Mouse (Mus musculus) cerebellum, adult 9-10 months (tissue): ENCODE data around the gene Bola3.
"Not testable (repeated sequence)": the region's sequence is repeated elsewhere in the genome, so short reads cannot be mapped to it uniquely, and the experiment has no call there.

Experiments
- DNase-seq: peaks from one replicate; pipeline ENCODE4 v3.0.0; 2022

Bola3 gene

DNA sequence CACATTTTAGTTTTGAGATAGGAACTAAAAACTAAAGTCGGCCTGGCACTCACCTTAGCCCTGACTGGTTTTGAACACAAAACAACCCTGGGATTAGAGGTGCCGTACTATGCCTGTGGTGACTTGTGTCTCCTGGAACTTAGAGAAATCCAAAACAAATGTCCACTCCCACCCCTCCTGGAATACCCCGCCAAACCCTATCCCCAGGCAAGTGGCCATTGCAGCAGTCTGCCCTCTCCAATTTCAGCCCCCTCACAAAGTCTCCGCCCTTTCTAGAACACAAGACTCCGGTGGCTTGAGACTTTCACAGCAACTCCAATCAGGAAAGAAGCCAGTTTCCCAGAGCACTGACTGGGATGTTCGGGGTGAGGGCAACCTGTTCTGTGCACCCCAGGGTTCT, at the start of gene Bola3:
Gene Bola3 (plus strand): TSS at position 275 of the 400 bp plus-strand sequence.
- DNase-seq: no peak

DNA sequence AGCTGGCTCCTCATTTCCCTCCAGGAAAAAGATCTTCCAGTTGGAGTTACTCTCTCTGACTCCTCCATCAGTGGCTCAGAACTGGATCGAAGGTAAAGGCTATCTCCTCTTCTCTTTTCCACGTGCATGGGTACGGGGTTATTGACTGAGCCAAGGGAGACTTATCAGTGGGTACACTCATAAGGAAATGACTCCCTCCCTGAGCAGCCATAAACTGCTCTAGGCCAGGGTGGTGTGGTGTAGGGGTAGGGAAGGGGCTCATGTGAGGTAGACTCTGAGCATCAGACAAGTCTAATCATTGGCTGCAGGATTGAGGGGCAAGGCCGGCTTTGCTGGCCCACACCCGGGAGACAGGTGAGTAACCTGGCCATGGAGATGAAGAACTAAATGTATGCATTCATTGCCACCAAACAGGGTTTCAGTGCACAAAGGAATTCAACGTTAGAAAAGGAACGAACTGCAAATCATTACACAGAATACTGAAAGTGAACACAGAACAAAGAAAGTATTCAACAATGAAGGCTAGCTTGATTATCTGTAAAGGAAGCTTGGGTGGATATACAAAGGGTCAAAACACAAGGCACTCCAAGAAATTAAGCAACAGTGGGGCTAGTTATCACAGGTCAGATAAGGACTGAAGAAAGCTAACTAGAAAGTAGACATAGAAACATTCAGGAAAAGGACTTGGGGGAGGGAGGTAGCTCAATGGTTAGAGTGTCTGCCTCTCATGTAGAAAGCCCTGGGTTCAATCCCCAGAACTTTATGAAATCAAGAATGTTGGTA, 48.3 kb upstream of the Bola3 start:
- no peak for DNase-seq

DNA sequence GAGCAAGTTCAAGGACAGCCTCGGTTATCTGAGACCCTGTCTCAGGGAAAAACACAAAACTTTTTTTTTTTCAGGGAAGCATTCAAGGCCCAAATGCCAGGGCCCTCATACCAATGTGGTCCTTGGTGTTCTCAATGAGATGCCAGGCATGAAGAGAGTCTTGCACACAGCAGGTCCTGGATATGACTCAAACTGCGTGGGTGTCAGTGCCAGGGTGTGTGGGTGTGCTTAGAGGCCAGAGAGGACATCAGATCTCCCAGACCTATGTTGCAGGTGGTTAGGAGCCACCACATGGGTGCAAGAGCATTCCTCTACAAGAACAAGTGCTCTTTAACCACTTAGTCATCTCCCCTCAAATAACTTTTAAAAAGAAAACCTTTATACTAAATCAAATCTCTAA, 47.7 kb upstream of the Bola3 start:
- no peak for DNase-seq

DNA sequence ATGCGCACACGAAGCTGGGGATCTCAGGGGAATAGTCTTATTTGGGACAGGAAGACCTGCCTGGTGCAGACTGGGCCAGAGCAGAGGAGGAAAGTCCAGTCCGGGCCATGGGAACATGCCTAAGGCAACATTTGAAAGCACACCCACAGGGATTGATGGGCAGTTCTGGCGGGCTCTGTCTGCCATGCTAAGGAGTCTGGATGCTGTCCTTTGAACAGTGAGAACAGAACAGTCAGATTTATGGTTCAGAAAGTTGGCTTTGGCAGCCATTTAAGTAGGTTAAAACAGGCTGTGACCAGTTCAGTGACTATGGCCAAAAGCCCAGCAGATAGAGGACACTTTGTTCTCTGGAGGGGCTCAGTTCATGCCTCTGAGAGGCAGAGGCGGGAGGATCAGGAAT, 46.7 kb upstream of the Bola3 start:
- DNase-seq: no peak

DNA sequence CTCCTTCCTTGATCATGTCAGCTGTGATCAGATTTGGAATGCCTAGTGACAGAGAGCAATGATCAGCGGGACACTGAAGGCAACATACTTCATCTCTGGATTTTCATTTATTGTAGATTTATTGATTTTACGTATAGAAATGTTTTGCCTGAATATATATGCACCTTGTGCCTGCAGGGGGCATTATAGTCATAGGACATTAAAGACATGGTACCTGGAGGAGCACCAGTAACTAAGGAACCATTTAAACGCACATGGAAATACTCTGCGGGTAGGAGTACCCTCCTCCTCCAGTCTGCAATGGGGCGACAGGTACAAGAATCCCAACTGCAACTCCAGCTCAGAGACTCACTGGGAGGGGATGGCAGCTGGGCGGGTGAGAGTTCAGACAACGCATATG, 39.9 kb upstream of the Bola3 start:
- DNase-seq: no peak

DNA sequence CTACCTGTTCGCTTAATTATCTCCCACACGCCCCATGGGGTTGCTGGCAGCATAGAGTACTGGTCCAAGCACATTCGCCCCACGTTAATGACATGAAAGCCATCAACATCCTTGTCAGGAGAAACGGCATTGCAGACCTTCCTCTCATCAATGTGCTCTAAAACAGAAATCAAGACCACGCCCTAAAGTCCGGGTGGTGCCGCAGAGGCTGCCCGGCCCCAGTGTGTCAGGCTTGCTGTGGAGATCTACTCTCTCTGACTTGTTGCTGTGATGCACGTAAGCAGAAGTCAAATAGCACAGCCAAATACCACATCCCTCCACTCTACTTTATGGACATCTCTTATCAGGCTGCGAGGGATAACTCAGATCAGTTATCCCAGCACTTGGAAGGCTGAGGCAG, 37.7 kb upstream of the Bola3 start:
- DNase-seq: no peak

DNA sequence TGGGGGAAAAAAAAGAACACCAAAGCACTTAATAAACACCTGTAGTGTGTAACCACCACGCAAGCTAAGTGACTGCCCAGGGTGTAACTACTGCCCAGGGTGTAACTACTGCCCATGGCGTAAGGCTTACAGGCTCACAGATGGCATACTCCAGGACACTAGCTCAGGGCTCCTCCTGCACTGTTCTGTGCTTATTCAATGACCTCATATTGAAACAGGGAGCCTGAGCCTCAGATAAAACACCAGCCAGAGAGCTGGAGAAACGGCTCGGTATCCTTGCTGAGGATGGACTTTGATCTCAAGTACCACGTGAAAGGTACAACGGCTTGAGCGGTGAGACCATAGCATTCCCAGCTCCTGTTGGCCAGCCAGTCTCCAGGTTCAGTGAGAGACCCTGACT, 36.9 kb upstream of the Bola3 start:
- no peak for DNase-seq

DNA sequence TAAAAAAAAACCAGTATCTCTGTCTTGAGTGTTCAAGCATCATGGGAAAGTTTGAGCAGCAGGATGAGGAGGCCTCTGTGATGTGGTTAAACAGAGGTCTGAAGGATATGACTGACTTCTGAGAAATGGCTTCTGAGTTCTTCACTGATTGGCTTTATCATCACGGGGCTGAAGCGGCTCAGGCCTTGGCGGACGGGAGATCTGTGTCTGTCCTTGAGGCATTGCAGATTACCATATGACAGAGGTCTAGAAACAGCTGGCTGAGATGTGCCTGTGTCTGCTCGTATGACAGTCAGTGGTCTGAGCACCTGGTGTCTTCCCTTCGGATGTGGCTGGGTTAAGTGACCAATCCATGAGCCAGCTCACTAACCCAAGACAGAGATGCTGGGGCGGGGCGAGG, 36.4 kb upstream of the Bola3 start:
- DNase-seq: no peak

DNA sequence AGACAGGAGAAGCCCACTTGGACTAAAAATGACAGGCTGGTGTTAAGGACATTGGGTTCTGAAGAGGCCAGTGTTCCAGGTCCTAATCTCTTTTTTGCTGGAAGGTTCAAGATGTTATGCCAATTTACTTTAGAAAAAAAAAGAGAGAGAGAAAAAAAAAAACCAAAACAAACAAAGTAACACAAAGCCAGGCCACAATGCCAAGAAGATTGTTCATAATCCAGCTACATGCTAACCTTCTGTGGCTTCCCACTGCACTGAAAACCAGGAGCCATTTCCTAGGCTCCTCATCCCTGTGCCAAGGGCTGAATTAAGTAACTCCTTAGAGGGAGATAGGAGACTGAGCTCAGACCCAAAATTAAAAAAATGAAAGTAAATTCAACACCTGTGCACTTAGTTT, 33.7 kb upstream of the Bola3 start:
- no peak for DNase-seq

DNA sequence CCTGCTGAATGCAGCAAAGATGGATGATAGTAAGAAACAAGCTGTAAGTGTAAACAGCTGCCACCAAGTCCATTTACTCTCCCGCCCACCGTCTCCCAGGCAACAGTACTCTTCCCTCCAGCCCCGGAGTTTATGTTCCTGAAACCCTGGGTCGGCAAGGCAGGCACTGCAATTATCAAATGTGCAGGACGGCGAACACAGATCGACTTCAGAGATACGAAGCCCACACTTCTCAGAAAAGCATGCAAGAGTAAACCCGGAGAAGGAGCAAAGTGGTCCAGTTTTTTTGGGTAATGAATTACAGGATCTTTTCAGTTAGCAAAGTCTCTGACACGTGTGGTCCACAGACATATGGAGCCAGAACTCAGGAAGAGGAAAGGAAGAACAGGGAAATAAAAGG, 32.9 kb upstream of the Bola3 start:
- no peak for DNase-seq

DNA sequence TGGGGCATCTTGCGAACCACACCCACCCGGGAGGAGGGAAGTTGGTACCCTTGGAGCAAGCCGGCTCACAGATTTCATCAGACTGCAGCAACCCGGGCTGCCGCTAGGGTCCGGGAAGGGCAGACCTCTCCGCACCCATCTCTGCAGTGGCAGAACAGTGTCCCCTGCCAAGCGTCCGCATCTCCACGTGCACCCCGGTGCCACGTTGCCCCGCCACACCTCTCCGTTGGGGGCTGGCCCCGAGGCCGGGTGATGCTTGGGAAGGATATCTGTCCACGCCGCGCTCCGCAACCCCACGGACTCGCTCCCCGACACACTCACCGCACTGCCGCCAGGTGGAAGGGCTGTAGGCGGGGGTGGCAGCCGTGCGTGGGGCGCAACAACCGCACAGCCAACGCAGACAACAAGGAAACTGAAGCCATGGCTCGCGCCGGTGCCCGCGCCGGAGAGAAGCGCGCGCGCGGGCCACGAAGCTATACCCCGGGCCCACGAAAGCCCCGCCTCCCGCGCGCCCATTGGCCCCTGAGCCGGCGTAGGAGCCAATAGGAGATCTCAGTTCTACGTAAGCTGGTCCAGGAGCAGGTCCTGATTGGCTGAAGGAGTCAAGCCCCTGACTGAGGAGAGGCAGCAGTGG, 31.7 kb upstream of the Bola3 start:
- DNase-seq: peak; percentile 93

DNA sequence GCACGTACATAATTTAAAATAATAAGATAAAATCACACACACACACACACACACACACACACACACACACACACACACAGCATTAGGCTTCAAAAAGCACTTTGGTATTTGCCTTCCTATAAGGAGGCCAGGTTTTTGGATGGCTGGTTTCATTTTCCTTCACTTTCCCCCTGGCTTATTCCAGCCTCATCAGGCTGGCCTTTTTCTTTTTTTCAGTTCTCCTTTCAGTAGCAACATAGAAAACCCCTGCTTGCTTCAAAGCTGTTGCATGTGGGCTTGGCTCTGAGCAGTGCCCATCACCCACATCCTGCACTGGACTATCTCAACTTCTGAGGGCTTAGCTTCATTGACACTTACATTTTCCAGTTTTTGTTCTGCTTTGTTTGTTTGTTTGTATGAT, 27.0 kb upstream of the Bola3 start:
- no peak for DNase-seq

DNA sequence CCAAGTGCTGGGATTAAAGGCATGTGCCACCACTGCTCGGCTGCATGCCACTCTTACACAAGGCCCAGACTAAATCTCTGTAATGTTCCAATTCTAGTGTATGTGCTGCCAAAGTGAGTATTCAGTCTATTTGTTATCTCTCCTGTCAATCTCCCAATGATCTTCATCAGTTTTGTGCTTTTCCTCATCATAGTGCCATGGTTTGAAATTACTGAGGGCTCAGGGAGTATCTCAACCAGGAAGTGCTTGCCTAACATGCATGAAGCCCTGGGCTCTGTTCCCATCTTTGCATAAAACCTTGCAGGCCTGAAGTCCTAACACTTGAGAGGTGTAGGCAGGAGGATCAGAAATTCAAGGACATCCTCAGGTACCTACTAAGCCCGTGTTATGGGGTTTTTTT, 26.2 kb upstream of the Bola3 start:
- no peak for DNase-seq

DNA sequence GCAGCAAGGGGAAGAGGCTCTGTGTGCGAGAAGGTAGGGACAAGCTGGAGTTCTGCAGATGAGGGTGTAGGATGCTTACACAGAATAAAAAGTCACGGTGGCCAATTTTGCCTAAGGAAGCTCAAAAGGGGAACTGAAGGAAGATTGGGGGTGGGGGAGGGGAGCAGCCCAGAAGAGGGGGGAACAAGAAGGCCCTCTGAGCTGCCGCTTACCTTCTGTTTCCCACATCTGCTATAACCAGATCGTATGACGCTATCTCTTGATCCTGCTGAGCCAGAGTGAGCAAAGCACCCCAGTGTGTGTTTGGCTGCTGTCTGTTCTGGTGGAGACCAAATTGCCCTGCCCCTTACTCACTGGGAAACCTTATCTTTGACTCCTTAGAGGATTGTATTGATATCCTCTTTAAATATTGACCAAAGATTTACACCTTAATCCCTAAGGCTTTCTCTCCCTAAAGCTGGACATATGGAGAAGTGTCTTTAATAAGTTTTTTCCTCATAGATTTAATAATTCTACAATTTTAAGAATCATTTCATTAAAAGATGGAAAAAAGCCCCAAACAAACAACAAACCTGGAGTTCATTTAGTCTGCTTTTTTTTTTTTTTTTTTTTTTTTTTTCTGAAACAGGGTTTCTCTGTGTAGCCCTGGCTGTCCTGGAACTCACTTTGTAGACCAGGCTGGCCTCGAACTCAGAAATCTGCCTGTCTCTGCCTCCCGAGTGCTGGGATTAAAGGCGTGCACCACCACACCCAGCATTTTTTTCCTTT, 25.1 kb upstream of the Bola3 start:
- no peak for DNase-seq

DNA sequence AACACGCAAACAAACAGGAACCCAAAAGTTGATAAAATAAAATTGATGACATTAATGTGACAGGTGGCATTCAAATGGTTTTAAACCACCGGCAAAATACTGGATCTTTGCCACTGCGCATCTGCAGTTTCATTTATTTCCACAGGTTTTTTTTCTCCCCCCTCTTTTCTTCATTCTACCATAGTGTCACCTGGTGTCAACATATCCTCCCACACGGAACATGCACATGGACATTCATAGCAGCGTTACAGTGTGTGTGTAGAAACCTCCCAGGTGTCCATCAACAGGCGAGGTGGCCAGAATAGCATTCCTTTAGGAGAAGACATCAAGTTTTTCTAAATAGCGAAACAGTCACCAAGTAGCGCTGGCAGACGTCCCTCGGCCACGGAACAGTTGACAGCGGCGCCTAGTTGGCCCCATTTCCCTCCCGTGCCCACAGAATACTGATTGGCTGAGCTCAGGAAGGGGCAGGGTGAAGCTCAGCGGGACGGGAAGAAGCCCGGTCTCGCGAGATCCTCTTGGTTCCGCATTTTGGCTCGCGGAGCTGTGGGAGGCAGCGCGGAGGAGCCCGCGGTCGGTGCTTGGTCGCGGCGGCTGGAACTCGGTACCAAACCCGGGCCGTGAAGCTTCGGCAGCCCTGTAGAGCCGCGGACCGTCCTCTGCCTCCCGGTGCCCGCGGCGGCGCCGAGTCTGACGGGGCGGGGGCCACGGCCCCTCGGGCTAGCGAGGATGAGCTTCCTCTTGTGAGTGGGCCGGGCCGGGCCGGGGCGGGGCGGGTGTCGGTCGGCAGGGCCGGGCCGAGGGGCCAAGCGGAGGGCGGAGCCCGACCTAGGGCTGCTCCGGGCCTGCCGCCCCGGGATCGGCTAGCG, 23.2 kb upstream of the Bola3 start, which contains the start of the genes Mthfd2 and Mob1a:
Gene Mthfd2 (minus strand): TSS at position 384 of the 869 bp plus-strand sequence.
Gene Mob1a (plus strand): TSS at position 492 of the 869 bp plus-strand sequence.
- peak; percentile 94 for DNase-seq

DNA sequence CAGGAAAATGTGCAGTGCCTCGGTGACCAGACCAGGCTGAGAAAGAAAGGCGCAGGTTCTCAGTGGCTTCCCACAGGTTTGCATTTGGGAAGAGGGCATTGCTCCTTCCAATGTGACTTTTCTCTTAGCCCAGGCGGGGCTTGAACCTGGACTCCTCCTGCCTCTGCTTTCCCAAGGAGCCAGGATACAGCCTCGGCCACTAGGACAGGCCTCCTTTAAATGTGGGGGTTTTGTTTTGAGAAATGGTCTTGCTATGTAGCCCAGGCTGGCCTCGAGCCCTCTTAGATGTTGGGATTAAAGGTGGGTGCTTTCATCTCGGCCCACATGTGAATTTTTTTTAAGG, 22.6 kb upstream of the Bola3 start:
- no peak for DNase-seq

DNA sequence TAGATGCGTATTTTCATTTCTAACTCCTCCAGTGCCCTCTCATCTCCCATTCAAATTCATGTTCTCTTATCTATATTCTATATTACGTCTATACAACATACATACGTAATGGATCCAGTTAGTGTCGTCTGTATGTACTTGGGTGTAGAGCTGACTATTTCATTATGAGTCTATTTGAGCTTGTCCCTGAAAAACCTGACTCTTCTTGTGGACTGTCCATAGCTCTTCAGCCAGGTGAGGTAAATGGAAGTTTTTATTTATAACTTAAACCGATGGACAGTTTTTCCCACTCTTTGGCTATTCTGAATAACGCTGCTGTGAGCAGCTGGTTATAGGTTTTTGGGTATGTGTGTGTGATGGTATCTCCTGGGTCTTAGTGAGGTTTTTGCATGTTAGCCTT, 22.2 kb upstream of the Bola3 start:
- DNase-seq: no peak

DNA sequence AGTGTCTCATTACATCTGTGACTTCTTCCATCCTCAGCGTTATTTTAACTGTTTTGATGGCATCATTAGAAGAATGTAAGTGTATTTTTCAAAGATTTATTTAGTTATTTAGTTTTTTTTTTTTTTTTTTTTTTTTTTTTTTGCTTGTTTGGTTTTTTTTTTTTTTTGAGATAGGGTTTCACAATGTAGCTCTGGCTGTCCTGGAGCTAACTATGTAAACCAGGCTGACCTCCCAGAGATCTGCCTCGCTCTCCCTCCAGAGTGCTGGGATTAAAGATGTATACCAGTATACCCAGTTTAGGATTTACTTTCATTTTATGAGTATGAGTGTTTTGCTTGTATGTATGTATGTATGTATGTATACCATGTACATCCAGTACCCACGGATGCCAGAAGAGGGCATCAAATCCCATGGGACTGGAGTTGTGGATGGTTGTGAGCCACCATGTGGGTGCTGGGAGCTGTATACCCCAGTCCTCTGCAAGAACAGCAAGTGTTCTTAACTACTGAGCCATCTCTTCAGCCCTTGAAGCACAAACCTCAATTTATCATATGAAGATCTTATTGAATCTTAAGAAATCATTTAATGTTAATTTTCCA, 21.3 kb upstream of the Bola3 start:
- DNase-seq: no peak

DNA sequence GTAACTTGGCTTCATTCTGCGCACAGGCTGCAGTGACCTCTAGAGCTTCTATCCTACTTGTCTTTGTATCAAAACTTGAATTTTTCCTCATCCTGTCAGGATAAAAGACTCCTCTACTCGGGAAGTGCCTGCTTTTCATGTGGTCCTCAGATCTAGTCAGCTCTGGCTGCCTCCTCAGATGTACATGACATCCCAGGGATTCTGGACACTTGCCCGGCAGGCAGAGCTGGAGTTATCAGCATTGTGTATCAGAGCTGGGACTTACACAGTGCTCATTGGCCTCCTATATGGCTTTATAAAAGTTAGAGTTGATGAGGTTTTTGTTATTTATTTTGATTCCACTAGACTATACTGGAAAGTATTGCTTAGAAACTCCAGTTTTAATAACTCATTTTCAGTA, 7.6 kb upstream of the Bola3 start:
- no peak for DNase-seq

DNA sequence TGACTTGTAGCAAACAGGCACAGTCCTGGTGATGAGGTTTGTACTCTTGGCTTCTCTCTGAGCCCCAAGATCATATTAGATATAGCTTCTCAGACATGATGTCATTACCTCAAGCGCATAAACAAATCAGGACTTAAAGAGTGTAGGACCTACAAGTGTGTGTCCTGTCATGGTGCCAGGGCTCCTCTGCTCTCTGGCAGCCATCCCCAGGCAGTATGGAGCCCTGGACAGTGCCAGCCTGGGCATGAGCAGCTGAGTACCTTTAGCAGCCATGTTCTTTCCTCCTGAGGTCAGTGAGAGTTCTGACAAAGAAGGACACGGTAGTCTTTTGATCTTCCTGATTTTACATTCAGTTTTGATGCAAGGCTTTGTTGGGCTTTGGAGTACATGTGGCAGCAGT, 6.0 kb upstream of the Bola3 start:
- no peak for DNase-seq

DNA sequence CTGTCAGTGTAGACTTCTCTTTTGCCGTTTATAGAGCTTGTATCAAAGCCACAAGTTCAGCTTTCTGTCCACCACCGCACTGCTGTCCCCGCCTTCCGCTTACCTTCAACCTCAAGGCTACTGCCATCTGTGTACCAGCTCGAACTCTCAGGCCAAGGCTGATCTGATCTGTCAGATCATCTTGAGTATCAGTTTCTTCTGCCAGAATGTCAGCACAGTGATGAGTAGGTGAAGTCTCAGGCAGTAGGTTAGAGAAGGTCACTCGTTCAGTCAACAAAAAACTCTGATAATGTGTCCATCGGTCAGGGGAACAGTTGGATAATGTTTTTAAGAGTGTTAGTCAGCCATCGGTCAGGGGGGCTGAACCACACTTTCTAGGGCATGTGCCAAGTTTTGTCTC, 3.7 kb upstream of the Bola3 start:
- not testable (repeated sequence) for DNase-seq

DNA sequence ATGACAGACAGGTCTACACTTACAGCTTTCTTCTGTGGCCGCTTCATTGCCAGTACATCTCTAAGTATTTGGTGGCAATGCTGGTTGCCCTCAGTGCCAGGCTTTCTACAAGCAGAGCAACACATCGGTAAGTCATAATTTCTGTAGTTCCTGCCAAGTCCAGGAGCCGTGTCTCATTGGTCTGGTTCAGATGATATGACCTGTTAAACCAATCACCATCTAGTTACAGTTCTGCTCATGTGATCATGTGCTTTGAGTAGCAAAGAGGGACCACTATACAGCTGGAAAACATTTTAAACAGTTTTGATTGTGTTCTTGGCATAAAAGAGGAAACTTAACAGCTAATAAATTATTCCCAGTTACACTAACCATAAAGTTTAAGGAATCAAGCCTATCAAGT, 1.0 kb upstream of the Bola3 start:
- DNase-seq: peak; percentile 20
